Mouse (Mus musculus) lung, postnatal 10 days (tissue): ENCODE measurements around the gene Tmem211.

ENCODE experiments used
- DNase-seq: peaks from one replicate; pipeline ENCODE4 v3.0.0; 2021

Tmem211 gene

DNA sequence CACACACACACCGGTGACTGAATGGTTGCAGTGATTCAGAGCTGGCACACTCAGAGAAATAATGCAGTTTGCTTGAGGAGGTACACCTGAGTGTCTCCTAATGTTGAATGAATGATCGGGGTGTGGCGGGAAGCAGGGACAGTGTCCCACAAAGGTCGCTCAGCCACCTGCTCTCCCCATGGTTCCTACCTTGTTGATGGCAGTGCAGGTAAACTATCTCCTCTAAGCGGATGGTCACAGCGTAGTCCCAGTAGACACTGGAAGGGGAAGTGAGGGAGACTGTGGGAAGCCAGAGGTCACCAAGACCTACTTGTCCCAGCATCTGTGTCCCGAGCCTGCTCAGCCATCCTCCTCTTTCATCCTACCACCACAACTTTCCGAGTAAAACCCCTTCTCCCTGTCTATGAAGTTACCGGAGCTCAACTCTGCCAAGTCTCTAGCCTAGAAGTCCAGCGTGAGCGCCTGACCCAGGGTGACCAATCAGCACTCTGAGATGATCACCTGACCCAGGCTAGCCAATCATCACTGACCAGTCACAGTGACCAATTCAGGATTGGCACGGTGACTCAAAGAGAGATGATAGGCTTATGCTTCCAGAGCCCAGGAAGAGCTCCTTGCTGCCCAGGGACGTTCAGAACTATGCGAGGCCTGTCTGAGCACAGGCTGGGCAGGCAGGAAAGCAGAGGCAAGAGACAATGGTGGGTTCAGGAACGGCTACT lies 53.6 kb downstream of the Tmem211 start:
- peak; percentile 64 for DNase-seq

- DNase-seq, result no peak
Observed at GRCm38 (mm10) chr5:113281557-113281956, 54.8 kb downstream of the Tmem211 start.

- DNase-seq, result no peak
Observed at GRCm38 (mm10) chr5:113283726-113284125, 57.0 kb downstream of the Tmem211 start.

GRCm38 (mm10) chr5:113285541-113285940 lies 58.8 kb downstream of the Tmem211 start:
- DNase-seq, result no peak

GRCm38 (mm10) chr5:113286048-113286447 lies 59.3 kb downstream of the Tmem211 start:
- DNase-seq, result no peak

- DNase-seq, result peak; percentile 69
Observed at GRCm38 (mm10) chr5:113286591-113287520, 60.1 kb downstream of the Tmem211 start.

DNA sequence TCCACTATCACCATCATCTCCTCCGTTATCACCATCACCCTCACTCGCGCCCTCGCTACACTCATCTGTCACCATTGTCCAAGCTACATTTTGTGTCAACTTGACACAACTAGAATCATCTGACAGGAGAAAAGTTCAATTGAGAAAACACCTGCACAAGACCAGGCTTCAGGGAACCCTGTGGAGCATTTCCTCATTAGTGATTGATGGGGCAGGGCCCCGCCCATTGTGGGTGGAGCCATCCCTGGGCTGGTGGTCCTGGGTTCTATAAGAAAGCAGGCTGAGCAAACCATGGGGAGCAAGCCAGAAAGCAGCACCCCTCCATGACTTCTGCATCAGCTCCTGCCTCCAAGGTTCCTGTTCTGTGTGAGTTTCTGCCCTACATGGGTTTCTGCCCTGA lies 61.1 kb downstream of the Tmem211 start:
- no peak for DNase-seq

DNA sequence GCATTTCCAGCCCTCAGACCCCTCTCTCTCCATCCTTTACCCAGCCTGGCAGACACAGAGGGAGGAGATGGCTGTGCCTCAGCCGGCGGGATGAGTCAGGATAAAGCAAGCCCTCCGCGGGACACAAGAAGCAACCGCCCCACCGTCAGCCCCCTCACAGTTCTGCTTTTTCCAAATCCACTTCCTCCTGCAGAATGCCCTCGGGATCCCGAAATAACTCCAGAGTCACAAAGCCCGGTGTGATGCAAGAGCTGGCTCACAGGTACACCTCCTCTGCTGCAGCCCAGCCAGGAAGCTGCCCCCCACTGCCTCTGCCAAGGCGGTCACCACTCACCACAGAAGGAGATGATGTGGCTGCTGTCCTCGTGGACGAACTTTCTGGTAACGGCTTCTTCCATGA lies 61.8 kb downstream of the Tmem211 start:
- DNase-seq, result no peak
